Mouse (Mus musculus) ovary, postnatal 10 days (tissue): Measurements from ENCODE around the gene Padi2.

ENCODE experiments used
- DNase-seq: peaks from one replicate; pipeline ENCODE4 v3.0.0; 2022; ENCODE audit warnings: low spot score

The Padi2 gene

DNA sequence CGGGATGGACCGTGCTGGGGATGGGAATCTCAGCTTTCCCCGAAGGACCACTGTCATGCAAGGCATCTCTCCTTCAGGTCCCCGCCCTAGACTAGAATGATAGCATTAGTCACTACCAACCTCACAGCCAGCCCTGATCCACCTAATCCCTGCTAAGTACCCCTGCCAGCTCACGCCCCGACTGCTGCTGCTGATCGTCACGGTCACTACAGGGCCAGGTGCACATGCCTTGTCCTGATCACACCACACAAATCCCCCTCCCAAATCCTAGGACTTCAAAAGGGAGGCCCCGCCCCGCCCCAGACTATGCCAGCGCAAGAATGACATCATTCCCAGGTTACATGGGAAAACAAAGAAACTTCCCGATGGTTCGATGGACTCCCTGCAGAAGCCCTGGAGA lies 24.4 kb upstream of the Padi2 start:
- no peak for DNase-seq

DNA sequence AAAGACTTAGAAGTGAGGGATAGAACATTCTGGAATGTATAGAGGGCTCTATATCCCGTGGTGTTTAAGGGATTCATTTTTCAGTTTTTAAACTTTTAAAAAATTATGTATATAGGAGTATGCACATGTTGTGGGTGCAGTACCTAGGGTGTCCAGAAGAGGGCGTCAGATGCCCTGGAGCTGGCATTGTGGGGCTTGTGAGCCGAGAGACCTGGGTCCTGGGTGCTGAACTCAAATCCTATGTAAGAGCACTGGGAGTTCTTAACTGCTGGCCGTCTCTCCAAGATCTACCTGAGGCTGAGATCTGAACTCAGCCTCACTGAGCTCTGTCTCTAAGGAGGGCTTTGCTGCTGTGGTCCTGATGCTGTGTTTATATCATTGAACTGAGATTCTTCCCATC lies 23.8 kb upstream of the Padi2 start:
- DNase-seq: no peak

DNA sequence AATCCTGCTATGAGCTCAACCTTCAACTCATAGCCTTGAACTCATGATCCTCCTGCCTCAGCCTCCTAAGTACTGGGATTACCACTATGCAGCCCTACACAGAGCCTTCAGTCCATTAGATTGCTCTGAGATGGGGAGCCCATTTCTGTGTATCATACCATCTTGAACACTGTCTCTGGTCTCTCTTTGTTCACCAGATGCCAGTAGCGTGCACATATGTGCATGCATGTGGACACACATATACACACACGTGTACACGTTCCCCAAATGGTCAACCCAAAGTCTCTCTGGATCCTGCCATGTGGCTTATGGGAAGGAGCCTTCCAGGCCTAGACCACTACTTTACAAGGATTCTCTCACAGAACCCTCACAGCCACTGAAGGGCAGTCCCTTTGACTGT lies 23.2 kb upstream of the Padi2 start:
- no peak for DNase-seq

DNA sequence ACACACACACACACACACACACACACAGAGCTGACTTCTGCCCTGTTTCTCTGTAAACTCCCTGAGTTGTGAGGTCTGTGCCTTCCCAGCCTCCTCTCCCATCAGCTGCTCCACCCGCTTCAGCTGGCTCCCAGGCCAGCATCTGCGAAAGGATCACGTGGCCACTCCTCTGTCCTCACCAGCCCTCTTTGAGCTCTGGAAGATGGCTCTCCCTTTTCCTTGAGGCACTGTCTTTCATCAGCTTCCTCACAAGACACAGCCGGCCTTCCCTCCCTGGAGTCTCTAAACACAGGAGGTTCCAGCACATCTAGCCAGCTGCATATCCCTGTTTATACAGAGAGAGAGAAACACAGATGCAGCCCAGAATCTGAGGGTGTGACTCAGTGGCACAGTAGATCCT lies 22.3 kb upstream of the Padi2 start:
- DNase-seq: no peak

DNA sequence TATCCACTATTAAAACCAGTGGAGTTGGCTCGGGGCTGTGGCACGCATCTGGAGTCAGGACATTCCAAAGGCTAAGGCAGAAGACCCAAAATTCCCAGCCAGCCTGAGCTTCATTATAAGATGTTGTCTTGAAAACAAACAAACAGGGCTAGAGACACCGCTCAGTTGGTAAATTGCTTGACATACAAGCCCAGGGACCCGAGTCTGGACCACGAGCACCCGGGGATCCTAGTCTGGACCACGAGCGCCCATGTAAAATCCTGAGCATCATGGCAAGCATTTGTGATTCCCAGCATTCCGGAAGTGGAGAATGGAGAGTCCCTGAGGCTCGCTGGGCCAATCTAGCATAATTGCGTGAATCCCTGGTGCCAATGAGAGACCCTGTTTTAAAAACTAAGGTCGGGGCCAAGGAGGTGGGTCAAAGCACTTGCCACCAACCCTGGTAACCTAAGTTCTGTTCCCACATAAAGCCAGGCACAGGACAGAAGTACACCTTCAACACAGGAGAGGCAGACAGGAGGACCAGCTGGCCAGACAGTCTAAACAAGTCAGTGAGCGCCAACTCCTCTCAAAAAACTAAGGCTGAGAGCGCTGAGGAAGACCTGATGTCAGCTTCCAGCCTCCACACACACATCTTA lies 14.5 kb upstream of the Padi2 start:
- DNase-seq: no peak

DNA sequence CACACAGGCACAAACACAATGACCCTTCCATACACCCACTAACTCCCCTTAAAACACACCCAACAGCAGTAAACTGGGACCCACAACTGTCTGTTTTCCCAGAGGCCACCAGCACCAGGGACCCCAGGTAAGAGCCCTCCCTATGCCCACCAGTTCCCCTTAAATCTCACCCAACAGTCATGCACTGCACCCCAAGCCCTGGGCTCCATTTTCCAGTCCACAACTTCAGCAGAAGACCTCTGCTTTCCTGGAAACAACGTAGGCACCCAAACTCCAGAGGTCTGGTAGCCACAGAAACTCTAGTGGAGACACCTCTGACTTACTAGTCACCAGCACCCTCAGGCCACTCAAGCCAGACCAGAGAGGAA lies 14.0 kb upstream of the Padi2 start:
- no peak for DNase-seq

DNA sequence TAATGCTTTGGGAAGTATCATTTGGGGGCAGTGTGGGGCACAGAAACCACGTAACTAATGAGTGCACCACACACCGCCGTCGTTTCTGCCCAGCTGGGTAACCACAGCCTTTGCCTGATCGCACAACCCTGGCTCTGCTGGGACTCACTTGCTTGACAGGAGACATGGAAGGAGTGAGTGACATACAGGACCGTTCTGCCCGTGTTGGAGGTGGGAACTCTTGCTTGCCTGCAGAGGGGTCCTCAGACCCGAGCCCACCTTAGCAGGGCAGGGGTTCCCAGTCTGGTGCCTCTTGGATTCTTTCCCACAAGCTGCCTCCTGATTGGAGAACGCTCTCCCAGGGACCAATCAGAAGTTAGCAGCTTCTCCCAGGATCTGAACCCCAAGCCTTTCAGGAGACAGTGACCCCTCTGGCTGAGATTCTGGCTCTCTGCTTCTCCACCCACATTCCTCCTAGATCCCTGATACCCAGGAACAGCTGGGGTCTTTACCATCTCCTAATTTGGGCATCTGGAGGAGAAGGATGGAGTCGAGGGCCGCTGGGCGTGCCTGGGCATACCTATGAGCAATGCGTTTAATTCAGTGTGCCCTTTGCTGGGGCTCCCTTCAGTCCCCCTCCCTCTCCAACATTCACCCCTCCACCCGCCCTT lies 1.2 kb upstream of the Padi2 start:
- DNase-seq: no peak

DNA sequence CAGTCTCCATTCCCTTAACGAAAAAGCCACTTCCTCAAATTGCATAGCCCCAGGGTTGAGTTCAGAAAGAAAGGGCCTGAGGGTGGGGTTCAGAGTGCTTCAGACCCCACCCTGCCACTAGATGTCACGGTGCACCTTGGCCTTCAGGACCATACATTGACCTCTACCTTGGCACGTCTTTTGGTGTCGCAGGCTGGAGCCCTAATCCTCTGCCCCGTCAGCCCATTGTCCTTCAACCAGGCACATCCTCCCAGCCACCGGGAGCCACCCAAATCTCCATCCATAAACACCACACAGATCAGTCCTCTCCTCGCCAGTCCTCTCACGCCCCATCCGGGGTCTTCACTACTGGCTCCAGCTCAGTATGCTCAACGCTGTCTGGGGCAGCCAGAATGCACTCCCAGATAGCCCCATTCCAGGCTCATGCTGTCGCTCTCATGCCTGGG lies 695 bp upstream of the Padi2 start:
- DNase-seq: no peak

DNA sequence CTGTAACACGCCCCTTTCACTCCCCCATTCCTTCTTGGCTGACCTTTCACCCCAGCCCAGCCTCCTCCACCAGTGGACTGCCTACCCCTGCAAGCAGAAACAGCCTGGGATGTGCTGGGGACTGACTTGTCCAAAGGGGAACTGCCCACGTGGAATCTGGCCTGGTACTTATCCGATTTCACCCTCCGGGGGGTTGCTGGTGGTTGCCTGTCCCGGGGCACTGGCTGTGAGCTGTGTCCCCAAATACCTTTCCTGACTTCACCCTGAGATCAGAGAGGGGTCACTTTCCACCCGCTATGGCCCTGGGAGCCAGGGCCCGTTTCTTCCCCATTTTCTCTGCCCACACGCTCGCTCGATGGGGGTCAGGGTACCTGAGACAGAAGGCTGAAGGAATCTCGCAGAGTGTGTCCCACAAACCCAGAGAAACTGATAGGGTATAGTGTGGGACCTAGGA lies 710 bp downstream of the Padi2 start:
- DNase-seq: no peak

DNA sequence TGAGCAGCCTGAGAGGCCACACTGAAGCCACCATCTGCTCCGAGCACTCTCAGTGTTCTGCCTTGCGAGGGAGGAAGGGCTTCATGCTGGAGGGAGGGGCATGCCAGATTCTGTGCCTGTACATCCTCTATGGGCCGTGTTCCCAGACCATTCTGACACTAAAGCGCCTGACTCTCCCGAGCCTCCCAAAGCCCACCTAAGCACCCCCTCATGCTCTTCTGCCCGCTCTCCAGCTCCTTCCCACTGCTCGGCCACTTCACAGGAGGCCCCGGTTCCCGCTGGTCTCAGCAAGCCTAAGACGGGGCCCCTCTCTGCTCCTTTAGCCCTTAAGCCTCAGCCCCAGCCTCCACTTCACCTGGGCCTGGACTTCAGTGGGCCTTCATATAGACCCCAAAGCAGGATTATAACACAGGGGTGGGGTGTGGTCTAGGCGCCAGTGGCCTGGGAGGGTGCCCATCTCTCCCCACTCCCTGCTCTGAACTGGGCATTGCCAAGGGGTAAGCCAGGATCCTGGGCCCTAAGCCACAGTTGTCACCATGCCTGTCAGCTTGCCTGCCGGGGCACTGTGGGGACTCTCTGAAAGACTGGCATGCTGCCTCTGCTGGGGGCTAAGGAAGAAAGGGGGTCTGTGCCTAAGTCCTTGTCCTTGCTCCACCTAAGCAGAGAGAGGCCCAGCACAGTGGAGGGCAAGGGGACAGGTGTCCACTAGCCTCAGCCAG lies 1.3 kb downstream of the Padi2 start:
- no peak for DNase-seq

DNA sequence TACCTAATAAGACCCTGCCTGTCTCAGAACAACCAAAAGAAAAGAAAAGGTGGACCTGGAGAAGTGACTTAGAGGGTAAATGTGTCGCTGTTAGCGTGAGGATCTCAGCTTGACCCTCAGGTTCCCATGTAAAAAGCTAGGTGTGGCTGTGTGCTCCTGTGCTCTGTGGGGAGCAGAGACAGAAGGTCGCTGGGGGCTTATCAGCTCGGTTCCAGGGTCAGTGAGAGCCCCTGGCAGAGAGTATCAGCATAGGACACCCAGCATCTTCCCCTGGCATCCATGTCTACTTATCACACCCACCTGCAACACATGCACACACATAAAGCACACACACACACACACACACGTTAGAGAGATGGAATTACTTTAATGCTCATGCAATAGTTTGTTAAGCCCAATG lies 2.5 kb downstream of the Padi2 start:
- no peak for DNase-seq

DNA sequence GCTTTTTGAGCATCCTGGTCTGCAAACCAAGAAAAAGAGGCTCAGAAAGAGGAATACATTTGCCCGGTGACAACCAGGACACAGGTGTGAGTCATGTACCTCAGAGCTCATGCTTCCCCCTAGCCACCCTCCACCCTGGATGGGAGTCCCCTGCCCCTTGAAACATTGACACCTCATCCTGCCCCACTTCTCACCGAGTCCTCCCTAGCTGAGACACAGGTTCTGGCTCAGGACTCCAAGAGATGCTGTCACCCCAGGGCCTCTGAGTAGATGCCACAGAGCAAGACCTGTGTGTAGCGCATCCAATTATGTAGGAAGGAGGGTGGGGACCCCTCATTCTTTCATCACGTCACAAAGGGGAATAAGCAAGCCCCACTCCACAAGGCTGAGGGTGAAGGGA lies 3.4 kb downstream of the Padi2 start:
- no peak for DNase-seq

DNA sequence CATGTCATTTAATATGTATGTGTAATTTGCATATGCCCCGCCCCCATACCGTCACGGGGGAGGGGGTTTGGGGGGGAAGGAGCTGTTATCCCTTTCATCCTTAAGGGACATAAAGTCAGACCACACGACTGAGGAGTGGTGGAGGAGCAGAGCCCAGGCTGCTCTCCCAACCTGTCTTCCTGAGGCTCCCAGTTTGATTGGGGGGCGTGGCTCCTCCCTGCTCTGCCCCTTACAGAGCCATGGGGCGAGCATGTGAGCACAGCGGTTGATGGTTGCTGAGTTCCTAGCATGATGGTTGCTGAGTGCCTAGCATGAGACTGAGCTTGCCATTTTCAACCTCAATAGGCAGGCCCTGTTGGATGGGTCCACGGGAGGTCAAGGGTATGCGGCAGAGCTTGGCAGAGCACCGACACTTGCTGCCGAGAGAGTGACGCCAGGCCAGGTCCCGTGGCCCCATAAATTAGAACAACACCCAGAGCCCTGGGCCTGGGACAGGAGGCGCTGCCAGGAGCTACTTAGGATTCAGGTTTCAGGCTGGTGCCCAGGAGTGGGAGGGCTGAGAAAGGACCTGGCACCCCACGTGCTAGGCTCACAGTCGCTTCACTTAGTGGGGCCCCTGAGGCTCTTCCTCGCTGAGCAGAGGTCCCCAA lies 4.6 kb downstream of the Padi2 start:
- no peak for DNase-seq

DNA sequence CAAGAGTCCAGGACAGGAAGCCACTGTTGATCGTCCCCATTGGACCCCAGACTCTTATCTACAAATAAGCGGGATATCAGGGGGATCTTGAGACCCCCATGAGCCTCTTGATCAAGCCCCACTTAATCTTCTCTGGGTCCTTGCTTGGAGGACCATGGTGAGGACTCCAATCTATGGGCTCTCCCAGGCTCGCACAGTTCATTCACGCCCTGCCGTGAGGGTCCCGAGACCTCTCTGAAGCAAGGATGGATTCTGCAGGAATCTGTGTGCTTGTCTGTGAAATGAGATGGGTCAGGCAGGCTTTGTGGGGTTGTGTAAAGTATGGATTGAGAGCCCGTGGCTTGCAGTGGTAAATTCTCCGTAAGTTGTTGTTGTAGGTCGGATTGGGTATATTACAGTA lies 5.3 kb downstream of the Padi2 start:
- DNase-seq: no peak

DNA sequence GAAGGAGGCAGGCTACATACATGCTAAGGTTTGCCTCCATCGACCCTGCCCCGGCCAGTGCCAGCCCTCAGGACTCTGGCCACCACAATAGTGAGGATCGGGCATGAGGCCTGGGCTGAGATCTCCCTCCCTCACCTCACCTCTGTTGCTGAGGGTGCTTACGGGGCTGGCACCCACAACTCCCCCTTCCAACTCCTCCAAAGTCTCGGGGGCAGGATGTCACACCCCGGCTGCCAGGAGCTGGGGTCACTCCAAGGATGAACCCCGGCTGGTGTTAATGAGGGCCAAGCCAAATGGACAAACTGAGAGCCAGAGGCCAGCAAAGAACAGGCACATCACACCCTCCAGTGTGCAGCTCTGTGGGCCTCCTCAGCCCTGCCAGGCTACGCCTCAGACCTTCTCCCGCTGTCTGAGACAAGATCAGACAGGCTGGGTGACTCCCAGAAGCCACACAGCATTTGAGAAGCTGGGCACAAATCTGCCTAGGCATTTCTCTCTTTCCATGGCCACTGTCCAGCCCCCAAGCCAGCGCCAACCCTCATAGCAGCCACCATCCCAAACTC lies 6.2 kb downstream of the Padi2 start:
- DNase-seq: no peak

DNA sequence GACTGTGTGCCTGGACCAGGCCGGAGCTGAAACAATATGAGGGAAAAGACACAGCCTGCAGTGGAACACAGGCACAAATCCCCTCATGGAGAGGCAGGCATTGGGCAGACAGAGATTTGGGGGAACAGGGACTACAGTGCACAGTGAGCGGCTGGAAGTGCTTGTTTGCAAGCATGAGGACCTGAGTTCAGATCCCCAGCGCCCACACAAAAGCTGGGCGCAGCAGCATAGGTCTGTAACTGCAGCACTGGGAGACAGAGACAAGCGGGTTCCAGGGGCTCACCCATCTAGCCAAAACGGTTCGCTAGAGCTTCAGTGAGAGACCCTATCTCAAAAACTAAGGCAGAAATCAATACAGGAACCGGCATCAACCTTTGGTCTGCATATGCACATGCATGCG lies 7.4 kb downstream of the Padi2 start:
- DNase-seq: no peak

DNA sequence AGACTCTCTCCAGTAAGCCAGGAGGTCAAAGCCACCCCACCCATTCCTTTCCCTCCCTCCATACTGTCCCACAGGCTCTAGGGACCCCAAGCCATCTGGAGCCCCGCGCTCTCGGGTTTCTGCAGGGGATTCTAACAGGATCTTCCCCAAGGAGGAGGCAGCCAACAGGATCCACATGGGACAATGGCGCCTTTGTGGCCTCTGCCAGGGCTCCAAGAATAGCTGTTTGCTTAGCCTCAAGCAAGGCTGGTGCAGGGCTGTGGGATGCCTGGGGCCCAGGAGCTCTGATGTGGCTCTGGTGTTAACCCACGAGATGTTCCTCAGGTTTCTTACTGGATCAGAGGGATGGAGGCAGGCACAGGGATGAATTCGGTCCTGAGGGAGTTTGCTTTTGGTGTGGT lies 8.6 kb downstream of the Padi2 start:
- no peak for DNase-seq

DNA sequence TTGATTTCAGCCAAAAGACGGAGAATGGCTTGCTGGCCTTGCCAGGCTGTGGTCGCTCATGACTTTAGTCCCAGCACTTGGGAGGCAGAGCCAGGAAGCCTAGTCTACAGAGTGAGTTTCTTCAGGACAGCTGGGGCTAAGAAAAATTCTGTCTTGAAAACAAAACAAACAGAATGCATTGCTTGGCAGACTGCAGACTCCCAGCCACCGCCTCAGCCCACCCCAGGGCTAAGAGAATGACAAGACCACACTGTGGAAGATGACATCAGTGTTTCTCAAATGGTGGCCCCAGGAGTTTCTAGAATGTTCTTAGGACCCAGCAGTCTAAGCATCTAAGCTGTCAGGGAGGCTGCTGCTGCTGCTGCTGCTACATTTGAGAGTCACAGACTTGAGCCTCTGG lies 9.1 kb downstream of the Padi2 start:
- DNase-seq: no peak

DNA sequence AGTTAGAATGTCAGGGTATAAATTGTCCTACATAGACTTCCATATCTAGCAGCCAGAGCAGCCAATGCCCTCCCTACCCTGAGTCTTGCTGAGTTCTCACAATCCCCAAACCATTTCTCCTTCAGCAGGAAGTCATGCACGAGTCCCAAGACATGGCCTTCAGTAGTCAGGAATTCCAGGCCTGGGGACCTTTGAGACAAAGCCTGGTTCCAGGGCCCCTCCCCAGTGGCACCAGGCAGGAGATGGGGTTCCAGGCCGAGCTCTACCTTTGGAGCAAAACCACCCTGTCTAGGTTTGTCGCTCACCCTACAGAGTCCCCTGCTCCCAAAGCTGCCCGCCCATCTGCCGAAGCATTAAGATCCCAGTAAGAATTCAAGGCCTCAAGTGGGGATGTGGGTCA lies 10.2 kb downstream of the Padi2 start:
- no peak for DNase-seq

DNA sequence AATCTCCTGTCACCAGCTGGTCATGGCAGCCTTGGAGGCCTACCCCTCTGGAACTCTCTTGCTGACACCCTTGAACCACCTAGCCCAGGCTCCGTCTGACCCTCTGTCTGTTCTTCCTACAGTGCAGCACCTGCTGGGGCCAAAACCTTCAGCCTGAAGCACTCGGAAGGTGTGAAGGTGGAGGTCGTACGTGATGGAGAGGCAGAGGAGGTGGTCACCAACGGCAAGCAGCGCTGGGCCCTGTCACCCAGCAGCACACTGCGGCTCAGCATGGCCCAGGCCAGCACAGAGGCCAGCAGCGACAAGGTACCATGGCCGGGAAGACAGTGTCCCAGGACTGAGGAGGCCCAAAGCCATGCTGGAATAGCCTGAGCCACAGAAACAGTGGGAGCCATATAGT lies 11.3 kb downstream of the Padi2 start:
- no peak for DNase-seq

DNA sequence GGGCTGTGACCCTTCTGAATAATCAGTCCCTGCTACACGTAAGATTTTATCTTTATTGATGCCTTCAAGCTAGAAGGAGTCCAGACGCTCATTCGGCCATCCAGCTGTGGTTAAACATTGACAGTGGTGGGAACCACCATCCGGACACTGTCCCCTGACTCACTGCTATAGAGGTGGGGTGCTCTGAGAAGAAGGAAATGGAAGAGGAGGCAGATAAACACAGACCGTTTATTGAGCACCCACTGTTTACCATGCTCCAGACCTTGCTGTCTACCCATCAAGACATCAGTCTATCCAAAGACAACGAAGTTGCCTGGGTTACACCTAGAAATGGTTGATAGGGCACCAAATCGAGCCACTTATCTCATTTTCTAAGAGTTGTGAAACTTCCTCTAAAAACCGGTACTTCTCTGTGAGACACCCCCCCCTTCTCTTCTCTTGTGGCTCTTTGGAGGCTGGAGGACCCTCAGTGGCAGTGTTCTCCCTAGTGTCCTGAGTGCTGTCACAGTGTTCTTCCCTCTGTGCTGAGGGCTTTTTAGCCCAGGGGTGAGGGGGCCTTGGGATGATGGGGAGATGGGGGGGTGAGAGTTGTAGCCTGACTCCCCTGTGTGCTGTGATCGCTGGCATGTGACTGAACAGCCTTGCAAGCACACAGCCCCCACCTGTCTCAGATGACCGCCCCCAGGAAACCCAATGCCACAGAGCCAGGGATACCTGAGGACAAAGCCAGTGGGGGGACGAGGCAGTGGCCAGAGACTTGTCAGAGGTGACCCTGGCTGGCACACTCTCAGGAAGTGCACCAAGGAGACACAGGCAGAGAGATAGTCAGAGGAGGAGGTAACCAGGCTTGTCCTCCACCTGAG lies 14.1 kb downstream of the Padi2 start:
- DNase-seq: no peak

DNA sequence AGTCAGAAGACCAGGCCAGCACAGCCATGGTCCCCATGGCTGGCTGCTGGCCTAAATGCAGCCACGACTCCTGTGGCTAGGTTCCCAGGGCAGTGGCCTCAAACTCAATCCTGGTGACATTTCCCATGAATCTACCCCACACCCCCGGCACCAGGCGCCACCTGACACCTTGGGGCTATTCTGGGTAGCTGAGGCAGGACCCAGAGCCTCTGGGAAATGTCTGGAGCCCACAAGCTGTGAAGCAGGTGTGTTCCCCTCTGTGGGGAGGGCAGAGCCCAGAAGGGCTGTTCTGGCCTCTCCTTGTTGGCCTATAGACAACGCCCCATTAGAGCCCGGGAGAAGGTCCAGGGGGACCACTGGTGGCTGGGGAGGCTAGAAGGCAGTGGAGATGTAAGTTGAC lies 16.4 kb downstream of the Padi2 start:
- no peak for DNase-seq
